Mouse (Mus musculus) CD4-positive helper T cell, adult 2 months (primary cell): Measurements from ENCODE around the gene Tnnc1.

Source experiments
- DNase-seq: peaks from one replicate; pipeline ENCODE4 v3.0.0-alpha.2; 2012; ENCODE audit warnings: low read depth, missing footprints, low spot score

Tnnc1 gene

DNA sequence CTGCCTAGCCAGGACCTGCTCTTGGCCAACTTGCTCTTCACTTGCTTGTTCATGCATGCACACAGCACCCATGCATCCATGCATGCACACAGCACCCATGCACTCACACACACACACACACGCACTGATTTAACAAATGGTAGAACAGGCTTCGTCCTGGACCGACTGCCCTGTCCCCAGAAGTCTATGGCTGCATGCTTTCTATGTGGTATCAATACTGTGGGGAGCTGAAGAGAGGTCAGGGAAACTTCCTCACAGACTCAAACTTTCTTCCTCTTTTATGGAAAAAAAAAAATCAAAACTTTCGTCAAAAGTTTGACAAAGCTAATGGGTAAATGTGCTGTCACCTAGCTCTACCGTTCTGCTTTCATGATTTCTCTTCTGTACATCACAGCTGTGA, 24.6 kb upstream of the Tnnc1 start:
- no peak for DNase-seq

DNA sequence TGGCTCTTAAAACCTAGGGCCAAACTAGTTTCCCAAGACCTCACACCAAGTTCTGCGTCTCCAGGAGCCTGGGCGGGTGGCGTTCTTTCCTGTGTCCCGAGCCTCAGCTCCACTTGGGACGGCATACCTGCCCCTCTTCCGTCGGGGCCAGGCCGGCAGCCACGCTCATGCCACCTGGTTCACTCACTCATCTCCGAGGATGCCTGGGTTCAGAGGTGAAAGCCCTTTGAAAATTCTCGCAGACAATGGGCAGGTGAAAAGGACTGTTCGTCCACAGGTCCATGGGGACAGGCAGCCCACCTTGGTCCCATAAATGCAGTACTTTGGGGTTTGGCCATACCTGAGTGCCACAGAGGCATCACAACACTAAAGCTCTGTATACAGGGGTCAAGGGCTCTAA, 23.9 kb upstream of the Tnnc1 start:
- no peak for DNase-seq

DNA sequence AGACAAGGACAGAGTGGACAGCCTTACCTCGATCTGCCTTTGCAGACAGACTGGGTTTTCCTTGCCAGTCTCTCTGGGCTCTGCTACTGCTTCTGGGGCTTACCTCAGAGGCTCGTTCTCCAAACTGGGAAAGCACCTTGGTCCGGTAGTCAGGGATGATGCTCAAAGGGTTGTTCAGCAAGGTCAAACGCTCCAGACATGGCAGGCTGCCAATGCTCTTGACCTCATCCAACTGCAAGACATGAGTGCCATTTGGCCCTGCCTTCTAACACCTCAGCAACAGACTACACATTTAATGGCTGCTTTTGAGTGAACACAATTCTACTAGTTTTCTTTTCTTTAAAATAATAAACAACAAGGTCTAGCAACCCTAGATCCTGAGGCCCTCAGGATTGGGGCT, 21.5 kb upstream of the Tnnc1 start:
- no peak for DNase-seq

DNA sequence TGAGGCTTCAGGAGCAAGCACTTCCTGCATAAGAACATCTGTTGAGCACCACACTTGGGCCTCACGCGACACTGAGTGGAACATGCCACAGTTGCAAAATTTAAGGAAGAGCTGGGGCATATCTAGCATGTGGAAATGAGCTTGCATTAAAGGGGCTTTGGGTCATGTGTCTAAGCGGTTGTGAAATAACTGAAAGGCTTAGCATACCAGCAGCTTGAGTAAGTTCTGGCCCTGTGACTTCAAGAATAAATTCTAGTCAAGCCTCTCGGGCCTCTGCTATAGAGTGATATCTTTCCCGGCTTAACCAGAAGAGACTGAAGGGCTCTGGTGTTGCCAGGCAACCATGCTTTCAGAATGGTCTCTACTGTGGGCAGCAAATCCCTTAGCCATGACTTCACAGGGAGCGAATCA, 19.3 kb upstream of the Tnnc1 start:
- DNase-seq, result no peak

DNA sequence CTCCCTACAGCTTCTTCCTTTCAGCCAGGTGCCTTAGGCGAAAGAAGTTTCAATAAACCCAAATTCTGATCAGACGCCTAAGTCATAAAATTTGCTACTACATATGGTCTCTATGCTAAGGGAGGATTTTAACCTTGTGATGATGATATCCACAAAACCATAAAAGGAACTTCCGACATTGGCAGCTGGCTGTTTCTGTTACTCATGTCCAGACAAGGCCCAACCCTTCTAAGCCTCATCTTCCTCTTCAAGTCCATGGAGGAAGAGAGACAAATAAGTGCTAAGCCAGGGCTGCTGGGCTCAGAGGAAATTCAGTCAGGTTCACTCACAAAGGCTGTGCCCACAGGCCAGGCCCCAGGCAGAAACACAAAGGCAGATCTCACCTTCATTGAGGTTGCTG, 18.8 kb upstream of the Tnnc1 start:
- no peak for DNase-seq

DNA sequence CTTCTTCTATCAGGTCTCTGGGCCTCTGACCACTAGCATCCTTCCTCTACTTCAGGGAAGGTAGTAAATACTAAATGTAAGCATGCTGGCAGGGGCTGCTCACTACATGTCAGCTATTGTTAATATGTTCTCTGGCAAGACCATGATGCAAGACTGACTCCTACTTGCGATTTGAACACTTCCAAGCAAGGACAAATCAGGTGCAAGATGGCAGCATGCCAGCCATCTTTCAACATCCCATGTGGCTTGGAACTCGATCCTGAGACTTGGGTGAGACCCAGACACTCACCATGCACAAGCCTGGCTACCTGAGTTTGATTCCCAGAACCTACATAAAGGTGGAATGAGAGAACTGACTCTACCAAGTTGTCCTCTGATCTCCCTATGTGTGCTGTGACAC, 16.2 kb upstream of the Tnnc1 start:
- no peak for DNase-seq

DNA sequence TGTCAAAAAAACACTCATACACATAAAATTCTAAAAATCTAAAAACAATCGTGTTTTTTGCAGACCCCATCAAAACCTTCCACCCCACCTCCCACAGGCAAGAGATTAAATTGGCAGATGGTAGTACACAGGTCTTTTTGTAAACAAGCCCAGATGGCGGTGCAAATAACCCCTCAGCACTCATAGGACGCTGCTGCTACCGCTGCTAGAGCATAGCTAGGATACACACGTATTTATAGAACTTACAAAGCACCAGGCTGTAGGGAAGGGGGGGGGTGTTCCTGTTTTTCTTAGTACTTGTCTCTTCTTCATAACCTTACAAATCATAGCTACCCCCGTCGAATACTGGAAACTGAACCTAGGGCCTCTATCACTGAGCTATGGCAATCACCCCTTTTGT, 14.3 kb upstream of the Tnnc1 start:
- DNase-seq, result no peak

DNA sequence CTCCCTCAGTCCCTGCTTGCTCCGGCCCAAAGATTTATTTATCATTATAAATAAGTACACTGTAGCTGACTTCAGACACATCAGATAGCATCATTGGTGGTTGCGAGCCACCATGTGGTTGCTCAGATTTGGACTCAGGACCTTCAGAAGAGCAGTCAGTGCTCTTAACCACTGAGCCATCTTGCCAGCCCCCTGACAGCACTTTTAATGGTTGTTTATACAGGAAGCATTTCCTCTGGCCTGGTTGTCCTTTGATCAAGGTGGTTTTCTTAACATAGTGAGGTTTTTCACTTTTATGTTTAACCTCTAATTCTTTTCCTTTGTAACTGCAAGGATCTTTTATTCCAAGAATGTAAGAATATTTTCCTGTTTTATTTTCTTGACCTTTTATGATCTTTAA, 13.7 kb upstream of the Tnnc1 start:
- peak; percentile 58 for DNase-seq

DNA sequence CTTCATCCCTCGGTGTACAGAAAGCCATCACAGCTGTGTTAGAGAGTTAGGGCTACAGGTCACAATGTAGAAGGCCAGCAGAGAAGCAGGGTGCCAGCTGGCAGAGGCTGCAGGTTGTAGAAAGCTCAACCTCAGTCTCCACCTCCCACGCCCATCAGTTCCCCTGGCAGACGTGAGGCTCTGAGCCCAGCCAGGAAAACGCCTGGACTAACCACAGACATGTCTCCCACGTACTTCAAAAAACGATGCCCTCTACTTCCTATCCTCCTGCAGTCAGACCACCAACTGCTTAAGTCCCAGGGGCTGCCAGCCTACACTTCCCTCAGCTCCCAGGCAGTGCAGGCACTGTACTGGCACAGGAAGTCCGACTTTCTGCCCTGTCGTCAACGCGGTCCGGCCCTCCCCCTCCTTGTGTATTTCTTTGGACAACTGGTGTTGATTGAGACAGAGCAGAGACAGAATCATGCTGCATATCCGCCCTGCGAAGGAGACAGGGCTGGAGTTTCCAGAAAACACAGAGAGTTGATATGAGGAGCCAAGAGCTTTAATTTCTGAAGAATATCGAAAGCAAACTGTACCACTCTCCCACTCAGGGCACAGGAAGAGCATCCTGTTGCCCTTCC, 13.1 kb upstream of the Tnnc1 start:
- DNase-seq, result peak; percentile 59

DNA sequence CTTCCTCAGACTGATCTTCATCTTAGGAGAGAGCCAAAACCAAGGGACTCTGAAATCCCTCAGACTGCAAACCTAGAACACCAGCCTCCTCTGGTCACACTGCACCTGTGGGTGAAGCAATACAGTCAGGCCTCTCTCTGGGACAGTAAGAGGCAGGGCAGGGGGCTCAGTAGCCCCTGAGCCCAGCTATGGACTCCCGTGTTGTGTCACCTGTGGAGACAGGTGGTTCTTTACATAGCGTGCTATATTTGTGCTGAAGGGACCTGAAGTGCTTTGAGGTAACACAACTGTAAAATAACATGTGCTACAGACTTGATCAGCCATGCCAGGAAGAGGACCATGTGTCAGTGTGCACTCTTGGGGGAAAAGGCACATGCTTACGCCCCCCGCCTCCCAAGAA, 12.6 kb upstream of the Tnnc1 start:
- DNase-seq, result no peak

DNA sequence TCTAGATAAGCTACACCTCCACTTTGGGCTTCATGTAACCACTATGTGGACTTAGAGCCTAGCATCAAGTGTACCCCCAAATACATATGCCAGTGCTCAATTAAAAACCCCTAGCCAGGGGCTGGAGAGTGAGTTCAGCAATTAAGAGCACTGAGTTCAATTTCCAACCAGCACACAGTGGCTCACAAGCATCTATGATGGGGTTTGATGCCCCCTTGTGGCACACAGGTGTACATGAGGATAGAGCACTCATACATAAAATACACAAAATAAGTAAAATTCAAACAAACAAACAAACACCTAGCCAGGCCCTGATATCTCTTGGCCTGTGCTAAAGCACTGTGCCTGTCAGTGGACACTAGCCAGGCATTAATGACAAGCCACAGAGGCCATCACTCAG, 12.1 kb upstream of the Tnnc1 start:
- peak; percentile 70 for DNase-seq

DNA sequence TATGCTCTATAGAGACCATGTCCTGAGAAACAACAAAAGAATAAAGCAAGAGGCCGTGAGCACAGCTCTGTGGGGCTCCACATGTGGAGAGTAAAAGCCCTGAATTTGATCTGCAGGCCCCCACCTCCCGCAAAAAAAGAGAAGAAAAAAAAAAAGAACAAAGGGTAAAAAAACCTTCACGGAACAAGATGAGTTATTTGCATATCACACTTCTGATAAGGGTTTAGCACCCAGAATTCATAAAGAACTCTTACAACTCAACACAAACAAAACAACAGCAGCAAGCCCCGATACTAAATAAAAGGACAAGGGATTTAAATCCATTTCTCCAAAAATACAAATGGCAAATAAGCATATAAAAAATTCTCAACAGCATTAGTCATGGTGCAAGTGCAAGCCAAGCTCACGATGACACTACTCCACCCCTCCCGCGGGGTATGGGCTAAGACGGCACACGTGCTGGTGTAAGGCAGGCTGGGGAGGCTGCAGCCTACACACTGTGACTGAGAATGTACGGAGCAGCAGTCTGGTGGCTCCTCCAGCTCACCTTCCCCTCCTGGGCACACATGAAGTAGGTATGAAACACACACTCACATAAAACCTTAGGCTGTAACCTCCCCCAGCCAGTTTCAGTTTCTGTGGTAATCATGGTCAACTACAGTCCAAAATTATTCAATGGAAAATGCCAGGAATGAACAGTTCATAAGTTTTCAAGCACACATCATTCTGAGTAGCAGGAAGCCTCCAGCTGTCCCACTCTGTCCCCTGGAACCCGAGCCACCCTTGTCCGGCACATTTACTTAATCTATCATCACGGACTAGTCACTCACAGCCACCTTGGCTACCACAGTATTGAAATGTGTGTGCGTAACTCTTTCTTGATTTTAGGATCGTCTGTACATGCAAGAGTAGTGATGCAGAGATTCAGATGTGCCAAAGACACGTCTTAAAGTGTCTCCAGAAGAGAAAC, 10.3 kb upstream of the Tnnc1 start:
- DNase-seq, result peak; percentile 68

DNA sequence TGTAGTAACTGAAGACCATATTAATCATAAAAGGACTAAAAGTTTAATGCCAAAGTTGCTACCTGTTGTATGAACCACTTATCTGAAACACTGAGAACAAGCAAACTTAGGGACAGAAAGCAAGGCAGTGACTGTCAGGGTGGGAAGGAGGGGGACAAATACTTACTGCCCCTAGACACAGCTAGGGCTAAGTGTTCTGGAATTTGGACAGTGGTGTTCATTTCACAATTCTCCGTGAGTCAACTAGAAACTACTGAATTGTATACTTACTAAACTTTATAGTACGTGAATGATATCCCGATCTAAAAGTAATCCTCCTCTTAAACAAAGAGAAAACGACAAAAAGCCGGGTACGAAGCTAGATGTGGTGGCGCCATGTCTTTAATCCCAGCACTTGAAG, 8.5 kb upstream of the Tnnc1 start:
- DNase-seq, result no peak

DNA sequence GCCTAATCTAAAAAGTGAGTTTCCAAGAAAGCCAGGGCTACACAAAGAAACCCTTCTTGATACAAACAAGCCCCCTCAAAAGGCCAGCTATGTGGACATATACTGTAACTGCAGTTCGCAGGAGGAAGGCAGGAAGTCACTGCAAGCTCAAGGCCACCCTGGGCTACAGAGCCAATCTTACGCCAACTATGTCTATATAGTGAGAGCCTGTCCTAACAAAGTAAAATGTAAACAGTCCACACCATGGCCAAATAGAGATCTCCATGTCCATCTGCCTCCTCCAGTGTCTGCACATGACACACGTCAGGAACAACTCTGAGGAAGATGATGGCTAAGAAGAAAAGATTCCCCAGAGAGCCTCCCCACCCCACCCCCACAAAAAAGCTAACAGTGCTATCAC, 8.1 kb upstream of the Tnnc1 start:
- DNase-seq, result no peak

DNA sequence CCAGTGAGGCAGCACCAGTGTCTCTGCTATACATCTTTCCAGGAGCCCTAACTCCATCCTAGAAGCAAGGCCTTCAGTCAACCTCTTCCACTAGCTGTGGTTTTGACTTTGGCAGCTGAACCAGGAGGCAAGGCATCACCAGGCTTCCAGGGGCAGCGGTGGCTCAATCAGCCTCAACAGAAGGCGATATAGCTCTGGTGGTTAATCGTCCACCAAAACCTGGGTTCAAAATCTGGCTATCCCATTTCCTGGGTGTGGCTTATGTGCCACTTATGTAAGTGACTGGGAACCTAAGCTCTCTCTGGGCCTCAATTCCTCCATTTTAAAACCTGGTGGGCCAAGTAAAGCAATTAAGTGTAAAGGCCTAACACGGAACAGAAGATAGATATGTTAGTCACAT, 3.3 kb upstream of the Tnnc1 start:
- DNase-seq, result no peak

DNA sequence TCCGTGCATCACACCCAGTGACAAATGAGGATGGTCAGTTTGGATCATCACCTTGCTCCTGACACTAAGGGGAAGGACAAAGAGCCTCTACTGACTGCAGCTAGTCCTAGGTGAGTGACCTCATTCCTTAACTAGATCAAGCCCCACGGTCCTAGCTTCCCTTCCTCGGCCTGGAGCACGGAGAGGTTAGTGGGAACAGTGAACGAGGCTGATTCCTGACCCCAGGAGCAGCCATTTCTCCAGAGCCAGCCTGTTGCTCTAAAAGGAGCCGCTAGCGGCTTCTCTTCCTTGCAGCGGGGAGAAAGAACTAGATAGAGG, 2.9 kb upstream of the Tnnc1 start:
- DNase-seq, result no peak

DNA sequence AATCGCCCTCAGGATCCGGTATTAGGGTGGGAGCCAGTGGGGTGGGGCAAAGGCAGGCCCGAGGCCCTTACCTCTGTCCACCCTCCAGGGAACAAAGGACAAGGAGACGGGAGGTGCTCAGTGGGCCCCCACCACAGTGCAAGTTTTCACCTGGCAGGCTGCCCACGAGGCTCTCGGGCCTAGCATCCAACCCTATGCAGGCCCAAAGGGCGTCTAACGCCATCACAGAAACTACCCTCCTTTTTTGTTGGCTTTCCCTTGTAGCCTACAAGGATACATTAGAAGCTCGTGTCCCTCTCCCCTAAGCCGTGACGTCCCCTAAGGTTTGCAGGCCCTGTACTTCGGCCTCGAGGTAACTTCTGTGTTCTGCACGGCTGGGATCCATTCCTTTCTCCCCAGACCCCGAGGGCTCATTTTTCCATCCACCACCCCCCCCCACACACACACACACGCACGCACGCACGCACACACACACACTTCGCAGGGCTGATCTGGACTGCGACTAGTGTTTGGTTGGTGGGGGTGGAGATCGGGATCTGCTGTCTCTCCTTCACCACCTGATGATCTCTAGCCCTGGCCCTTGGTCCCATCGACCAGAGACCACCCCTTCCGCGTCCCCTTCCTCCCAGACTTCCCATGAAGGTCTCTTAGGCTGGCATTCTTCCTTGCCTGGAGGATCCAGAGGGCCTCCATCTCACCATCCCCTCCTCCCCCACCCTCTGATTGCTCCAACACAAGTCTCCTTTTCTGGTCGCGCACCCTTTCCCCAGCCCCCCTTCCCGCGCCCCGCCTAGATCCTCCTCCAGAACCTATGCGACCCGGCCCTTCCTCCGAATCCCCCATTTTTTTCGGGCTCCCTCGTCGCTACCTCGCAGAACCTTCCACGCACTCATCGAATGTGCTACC, 2.3 kb upstream of the Tnnc1 start:
- peak; percentile 52 for DNase-seq

DNA sequence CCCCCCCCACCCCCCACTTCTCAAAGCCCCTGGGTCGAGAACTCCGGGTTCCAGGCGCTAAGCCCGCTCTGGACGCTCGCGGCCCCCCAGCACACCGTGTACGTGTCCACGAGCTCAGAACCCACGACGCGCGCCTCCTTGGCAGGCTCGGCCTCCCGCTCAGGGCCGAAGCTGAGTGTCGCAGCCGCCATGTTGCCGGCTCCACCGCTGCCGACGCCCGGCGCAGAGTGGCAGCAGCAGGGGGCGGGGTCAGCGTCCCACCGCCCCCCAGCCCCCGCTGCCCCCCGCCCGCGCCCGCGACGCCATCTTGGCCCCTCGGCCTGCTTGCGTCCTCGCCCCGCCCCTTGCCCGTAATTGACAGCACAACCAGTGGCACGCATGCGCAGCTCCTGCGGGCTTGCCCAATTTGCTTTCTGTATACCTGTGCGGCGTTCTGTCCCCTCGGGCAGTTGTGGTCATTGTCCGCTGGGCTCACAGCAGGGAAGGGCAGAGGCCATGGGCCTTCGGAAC, 1.6 kb upstream of the Tnnc1 start:
- peak; percentile 94 for DNase-seq

DNA sequence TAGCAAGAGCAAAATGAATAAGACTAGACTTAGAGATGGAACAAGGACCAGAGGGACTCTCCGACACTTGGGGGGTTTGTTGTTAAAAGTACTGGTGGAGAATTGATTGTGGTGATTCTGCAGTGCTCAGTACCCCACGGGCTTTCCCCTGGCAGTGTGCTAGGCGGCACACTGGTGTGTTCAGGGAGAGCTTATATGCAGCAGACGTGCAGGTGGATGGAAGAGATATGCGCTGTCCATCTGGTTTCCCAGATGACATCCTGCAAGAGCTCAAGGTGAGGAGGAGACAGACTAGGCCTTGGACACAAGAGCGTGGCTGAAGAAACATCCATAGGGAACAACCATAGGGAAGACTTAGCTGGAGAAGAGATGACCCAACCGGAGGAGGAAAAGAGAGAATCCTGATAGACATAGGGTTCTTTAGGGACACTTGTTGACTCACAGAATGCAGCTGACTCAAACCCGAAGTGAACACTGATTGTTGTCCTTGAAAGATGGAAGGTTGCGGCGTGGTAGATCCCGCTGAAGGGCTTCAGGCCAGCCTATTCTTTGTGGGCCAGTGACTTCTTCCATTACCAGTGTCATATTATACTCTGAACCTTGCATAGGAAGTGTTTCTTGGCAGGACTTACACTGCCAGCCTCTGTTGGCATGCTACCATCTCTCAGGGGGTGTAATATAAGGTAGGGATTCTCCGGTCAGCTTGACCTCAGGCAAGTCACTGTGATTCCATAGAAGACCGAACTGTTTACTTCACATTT, 862 bp upstream of the Tnnc1 start:
- DNase-seq, result no peak

DNA sequence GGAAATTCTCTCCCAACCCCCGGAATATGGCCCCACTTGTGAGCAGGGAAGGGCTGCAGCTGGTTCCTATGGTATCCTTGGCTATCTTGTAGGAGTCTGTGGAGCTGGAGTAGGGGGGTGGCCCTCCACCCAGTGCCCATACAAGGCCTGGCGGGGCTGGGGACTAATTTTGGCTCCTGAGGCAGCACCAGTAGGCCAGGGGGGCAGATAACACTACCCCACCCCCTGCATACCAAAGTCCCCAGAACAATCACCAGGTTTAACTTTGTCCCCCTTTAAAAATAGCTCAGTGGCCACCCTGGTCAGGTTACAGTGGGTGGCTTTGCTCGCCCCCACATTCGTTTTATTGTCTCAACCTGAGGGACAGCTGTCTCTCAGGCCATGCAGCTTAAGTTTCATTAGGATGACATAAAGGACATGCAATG, 1.0 kb downstream of the Tnnc1 start:
- no peak for DNase-seq

DNA sequence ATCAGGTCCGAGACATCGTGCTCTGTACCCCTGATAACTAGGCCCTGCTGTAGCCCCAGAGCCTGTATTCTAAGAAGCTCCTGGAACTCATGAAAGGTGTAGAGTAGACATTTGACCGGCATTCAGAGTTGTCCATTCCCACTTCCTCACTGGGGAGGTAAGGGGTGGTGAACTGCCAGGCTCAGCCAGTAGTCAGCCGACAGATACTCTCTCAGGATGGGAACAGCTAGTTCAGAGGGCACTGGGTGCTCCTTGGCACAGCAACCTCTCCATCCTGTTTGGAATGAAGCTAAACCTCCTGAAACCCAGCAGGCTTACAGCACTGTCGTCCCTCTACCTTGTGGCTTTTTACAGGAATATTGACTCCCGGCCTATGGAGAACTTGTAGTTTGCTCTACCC, 3.7 kb downstream of the Tnnc1 start:
- DNase-seq, result no peak
